Mouse (Mus musculus) urinary bladder, postnatal 36 days (tissue): ENCODE data around the gene Selenov.

Source experiments
- DNase-seq, 2 experiments: peaks; one replicate each; pipeline ENCODE4 v3.0.0; 2022; ENCODE audit warnings: low spot score in 2 of 2, mixed read lengths in 1 of 2

Selenov gene

DNA sequence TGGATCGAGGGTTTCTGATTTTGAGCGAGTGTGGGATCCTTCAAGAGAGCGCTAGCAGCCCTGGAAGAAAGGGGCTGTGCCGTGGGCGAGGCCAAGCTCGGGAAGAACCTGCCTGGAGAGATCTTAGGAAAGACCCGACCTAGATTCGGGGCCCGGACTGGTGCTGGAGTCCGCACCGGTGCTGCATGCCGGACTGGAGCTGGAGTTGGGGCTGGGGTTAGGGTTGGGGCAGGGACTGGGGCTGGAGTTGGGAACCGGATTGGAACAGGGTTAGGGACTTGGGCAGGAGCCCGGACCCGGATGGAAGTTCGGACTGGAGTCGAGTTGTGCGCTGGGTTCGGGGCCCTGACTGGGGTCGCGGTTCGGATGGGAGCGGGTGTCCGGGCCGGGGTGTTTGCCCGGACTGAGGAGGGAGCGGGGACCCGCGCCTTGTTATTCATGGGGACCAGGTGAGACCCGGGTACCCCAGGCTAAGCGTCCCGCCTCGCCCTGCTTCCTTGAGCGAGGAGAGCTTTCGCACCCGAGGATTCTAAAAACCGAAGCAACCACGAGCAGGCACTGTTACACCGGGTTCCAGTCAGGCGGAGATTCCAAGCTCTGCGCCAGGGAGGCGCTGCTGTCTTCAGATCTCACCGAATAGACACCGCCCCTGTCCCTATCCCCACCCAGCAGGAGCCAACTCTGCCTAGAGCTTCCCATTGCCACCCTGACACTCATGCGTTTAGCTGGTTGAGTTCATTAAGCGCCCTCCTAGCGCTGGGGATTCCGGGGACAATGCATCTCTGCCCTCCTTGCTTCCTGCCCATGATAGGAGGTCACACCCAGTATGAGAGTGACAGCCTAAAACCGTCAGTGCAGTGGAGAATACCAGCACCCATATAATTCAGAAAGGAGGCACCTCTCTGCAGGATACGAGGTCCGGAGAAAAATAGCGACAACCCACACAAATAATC lies at the start of gene Selenov:
Gene Selenov (minus strand): TSS at position 549 of the 953 bp plus-strand sequence.
- no peak for DNase-seq

DNA sequence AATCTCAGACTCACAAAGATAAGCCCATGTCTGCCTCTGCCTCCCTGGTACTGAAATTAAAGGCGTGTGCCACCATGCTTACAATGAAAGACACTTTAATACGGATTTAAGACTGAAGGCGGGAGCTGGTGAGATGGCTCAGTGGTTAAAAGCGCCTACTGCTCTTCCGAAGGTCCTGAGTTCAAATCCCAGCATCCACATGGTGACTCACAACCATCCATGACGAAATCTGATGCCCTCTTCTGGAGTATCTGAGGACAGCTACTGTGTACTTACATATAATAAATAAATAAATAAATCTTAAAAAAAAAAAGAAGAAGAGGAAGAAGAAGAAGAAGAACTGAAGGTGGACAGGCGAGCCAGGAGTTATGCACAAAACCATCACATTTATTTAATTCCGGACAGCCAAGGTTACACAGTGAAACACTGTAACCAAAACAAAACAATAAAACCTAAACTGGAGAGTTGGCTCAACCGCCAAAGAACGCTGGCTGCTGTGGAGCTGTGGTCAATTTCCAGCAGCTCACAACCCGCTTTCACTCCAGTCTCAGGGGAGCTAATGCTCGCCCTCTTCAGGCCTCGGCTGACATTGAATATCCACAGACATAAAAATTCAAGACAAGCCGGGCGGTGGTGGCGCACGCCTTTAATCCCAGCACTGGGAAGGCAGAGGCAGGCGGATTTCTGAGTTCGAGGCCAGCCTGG lies 48.4 kb upstream of the Selenov start:
- peak in 1 of 2 experiments; percentile 62 for DNase-seq

DNA sequence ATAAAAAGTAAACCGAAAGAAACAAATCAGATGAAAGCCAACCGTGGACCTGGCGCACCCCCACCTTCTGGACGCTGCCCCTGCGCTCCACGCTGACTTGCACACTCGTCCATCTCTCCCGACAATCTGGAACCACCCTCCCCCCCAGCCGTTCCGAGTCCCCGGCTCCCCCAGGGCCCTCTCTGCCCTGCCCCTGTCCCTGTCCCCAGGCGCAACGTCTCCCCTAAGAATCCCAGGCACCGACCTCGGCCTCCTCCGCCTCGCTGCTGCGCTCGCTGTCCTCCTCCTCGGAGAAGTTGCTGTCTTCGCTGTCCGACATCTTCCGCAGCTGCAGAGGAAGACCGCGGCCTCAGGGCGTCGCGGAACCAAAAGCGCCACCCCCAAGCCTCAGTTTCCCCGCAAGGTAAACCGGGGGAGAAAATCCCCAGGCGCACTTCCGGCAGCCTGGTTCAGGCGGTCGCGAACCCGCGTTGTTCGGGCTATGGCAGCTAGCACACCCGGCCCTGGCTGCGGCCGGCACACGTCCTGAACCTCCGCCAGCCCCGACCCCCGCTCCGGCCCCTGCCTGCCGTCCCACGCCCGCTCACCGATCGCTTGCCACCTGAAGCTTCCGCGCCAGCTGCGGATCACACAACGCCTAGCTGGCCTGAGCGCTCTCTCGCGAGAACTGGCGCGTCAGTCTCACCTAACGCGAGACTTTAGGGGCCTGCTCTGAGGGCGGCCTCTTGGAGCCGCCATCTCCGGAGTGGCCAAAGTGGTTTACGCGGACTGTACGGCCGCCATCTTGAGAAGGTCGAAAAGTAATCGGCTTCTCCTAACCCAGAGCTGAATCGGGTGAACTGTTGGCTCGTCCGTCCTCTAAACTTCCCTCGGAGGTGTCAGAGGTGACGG lies 47.4 kb upstream of the Selenov start, which contains the start of gene Supt5:
Gene Supt5 (minus strand): TSS at position 639 of the 891 bp plus-strand sequence.
- DNase-seq: peak; percentile 95 to 98

DNA sequence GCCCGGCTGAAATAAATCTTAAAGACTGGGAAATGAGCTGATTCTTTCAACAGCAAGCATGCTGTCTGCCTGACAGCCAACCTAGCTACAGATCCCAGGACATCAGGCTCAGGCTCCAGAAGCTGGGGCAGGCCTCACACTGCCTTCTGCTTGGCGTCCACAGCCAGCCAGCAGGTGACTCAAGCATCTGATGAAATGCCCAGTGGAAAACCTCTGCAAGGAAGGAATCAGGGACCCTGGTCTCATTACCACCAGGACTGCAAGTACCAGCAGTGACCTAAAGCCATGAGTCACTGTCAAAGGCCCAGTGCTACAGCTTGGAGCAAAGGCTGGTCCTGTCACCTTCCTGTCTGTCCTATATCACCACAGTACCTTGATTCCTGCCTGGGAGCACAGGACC lies 44.5 kb upstream of the Selenov start:
- no peak for DNase-seq

DNA sequence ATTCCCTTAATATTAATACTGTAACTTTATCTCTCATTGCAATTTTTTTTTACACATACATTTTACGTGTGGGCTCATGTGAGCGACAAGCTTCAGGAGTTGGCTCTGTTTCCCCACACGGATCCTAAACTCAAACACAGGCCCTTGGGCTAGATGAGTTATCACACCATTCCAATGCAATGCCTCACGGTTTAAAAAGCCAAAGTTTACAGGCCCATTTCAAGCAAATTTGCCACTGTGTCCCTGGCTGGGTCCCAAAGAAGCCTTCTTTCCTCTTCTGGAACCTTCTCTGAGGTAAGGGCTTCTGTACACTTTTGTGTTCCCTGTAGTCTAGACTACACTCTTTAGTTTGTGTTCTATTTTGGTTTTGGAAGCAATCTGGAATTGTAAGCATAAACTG lies 43.5 kb upstream of the Selenov start:
- DNase-seq: no peak

DNA sequence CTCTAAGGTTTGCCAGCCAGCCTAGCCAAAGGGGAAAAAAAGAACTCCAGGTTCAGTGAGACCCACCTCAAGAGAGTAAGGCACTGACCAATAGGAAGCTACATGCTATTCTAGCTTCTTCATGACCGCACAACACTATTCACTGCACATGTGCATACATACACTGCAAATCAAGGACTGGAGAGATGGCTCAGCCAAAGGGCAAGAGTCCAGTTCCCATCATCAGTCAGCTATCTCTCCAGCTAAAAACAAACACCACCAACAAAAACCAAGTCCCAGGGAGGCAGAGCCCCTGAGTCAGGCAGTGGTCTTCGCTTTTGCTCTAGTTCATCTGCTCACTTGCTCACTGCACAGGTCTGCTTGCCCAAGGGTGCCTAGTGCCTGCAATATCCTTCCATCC lies 37.3 kb upstream of the Selenov start:
- no peak for DNase-seq

GRCm38 (mm10) chr7:28326457-28326856 lies 35.5 kb upstream of the Selenov start:
- no peak for DNase-seq

DNA sequence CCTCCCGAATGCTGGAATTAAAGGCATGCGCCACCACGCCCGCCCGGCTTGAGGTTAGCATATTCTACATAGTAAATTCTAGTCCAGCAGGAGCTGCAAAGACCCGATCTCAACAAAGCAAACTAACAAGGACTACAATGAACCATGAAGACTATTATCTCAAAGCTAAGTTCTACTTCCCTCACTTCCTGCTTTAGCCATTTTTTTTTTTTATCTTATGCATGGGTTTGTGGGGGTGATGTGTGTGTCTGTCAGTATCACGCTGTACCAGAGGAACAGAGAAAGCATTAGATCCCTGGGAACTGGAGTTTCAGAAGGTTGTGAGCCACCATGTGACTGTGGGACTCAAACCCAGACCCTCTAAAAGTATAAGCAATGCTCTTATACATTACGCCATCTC lies 34.3 kb upstream of the Selenov start:
- no peak for DNase-seq

GRCm38 (mm10) chr7:28321974-28322720 lies 31.2 kb upstream of the Selenov start:
- no peak for DNase-seq

DNA sequence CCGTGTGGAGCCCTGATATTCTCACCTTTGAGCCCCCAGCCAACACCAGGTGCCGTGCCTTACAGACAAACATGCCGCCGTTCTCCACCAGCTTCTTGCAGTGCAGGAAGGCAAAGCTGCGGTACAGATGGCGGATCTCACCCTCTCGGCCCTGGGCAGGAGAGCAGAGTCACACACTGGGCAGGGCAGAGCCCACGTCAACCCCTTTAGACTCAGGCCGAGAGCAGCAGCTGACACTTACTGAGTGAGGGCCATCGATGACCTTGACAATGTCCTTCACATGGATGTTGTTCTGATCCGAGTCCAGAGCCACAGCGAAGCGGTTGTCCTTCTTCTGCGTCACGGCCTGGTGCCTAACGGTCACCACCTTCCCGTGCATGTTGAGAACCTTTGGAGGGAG lies 27.7 kb upstream of the Selenov start:
- no peak for DNase-seq

DNA sequence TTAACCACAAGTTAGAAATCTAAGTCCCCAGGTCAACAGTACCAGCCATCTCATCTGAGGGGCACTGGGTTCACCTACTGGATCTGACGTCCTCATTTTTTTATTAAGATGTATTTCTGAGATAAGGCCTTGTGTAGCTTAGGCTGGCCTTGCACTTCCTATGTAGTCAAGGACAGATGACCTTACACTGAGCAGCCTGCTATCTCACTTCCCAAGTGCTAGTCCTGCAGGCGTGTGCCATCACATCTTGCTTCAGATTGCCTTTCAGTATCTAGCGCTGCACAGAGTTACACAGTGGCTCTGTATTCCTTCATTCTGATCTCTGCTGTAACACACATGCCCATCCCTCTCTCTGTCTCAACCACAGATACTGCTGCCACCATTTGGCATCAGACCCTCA lies 27.1 kb upstream of the Selenov start:
- DNase-seq: no peak

DNA sequence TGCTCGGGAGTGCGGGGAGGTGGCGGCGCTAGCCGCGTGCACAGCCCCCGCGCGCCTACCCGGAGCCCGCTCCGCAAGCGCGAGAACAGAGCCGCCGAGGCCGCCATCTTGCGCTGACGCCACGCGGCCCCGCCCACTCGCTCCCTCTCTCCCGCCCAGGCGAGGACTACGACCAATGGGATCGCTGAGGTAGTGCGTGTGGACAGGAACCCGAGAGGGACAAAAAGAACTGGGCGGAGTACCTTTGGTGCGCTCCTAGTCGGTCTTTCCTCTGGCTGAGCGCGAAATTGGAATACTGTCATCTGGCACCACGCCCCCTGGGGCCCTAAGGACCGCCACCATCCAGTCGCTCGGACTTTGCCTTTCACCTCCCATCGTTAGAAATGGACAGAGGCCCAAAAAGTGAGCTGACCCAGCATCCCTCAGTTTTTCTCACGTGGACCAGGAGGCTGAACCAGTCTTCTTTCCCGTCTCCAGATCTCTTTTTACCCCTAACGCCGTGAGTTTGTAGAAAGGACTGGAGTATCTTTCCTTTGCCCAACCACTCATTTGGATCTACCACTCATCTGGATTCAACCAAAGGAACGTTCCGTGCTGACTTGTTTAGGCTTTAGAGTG lies 21.0 kb upstream of the Selenov start, which contains the start of gene Timm50:
Gene Timm50 (minus strand): TSS at position 147 of the 618 bp plus-strand sequence.
- DNase-seq: peak; percentile 95 to 97

- DNase-seq: peak in 1 of 2 experiments; percentile 28
Observed at GRCm38 (mm10) chr7:28311151-28311925, 20.4 kb upstream of the Selenov start.

GRCm38 (mm10) chr7:28309737-28310136 lies 18.8 kb upstream of the Selenov start:
- DNase-seq: no peak

DNA sequence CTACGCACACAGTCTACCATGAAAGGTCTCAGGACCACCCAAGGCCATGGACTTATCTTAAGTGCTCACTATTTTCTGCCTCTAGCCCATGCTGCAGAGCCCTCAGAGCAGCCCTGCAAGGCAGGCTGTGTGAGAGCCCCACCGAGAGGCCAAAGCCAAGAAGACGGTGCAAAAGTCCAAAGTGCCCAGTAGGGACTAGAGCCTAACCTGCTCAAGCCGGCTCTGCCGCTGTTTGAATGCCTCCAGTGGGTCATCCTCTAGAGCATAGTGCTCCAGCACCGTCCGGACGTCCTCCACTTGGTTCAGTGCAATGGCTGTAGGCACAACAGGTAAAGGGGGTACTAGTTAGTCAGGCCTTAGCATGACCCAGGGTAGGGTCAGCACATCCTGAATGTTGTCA lies 15.2 kb upstream of the Selenov start:
- no peak for DNase-seq

- DNase-seq: peak in 1 of 2 experiments; percentile 58
Observed at GRCm38 (mm10) chr7:28305641-28306040, 14.7 kb upstream of the Selenov start.

GRCm38 (mm10) chr7:28301616-28302433 lies 10.8 kb upstream of the Selenov start, which contains the start of gene Dll3:
TSS of gene Dll3 (minus strand) at chr7:28302238.
- DNase-seq: peak in 1 of 2 experiments; percentile 35

DNA sequence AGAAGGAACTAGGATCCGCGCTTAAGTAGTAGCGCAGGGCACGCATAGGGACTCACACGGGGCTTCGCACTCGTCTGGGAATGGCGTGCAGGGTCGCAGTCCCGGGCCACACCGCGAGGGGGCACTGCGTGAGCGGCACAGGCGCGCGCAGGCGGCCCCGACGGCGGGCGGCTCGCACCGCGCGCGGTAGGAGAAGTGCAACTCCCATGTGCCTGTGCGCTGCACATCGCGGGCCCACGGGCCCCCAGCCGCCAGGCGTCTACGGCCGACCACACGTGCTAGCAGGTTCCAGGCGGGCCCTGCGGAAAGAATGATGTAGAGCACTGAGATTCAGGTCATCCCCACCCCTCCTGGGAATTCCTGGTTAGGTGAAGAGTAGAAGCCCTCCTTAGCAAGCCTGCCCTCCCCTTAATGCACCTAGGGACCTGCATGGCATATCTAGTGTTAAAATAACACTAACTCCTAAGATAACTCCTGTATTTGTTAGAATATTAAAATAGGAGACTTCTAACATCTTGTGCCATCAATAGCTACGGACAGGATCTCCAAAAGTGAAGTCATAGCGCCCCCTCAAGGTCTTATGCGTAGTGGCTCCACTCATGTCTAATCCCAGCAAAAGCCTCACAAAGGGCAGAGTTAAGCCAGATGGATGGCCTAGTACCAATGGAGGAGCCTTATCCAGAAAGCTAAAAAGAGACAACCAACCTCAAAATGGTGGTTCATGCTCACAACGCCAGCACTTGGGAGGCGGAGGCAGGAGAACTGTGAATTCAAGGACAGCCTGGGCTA lies 8.0 kb upstream of the Selenov start:
- DNase-seq: peak in 1 of 2 experiments; percentile 30
